Mouse (Mus musculus) naive thymus-derived CD4-positive, alpha-beta T cell, adult 5 months (primary cell): ENCODE results near the gene Cavin1. TPM values are rescaled to one million over a fixed set of nuclear protein-coding genes. Genes with fewer than 3 reads are reported as not detected.

Experiments used
- polyA plus RNA-seq: library from polyadenylated mRNA; unstranded; fragments of 100-300 nt; shearing (Covaris generic); gene quantifications from one replicate; pipeline ENCODE4 v1.2.1, GENCODE M21; 2017

Gene Cavin1
- polyA plus RNA-seq: not detected

DNA sequence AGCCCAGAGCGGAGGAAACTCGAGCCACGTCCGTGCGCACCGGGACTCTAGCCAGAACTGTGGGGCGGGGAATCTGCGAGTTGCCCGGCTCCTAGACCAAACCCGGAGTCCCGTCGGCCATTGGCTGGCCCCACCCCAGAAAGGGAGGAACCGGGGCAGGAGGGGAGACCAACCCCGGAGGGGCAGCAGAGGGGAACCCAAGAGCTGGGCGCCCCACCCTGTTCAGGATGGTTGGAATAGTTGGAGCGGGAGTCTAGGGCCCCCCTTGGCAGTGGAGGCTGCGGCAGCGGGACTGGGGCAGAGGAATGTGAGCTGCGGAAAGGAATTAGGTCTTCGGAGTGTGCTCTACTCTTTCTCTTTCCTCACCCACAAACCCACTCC, at the start of gene Cavin1:
TSS of gene Cavin1 (minus strand) at position 331 of the 381 bp plus-strand sequence.

DNA sequence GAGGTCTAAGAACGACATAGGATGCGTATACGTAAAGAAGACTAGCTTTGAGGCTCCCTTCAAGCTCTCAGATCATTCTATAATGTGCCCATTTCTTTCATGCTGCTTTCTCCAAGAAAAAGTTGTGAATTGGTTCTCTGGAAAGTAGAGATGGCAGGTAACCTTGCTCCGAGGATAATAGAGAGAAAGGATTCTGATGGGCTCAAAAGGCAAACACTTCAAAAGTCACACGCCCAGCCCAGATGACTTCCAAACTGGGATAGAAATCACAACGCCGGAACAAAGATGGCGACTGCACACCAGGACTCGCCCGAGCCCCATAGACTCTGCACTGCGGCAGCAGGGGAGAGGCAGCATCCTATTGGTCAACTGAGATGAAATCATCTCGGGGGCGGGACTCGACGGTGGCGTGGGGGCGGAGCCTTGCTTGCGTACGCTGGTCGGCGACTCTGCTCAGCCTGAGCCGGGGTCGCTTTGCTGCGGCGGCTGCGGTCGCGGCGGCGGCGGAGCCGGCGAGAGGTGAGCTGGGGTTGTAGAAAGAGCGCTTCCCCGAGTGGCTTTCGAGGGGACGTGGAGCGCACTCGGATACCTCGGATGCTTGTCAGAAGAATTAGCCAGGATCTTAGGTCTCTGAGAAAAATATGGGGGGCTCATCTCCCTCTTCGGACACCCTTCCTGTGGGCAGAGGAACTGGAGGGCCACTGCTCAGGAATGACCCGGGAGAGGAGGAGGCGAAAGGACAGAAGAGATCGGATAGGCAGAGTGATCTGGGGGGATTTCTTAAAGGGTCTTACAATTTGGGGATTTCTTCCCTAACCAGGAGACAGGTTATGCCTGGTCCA, 38.6 kb upstream of the Cavin1 start, which contains the start of gene Atp6v0a1:
TSS of gene Atp6v0a1 (plus strand) at position 407 of the 842 bp plus-strand sequence.

DNA sequence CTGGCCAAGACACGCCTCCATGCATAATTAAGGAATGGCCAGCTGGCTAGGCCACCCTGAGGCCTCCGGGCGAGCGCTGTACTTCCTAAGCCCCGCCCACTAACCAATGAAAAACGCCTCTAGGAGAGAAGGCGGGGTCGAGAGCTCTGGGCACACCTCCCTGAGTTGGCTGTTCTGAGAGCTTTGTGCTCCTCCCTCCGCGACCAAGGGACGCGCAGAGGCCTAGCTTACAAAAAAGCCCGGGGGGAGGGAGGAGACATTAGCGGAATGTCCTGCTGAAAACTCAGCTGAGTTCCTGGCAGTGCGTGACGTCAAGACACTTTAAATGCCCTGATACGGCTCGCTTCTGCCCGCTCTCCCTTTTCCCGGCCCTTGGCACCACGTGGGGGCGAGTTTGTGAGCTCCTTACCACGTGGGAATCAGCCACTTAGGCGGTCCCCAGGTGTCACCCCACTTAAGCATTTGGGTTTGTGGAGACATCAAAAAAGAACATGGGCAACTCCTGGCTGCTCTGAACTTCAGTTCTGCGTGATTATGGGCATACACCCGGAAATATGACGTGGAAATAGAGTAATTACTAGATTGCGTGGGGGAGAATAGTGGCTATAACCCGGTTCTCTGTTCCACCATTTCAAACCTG, 31.1 kb downstream of the Cavin1 start, which contains the start of gene Stat3:
TSS of gene Stat3 (minus strand) at position 29 of the 640 bp plus-strand sequence.

Other genes with a start within 250 kb of the Cavin1 start
- 28.8 TPM for gene Rab5c, start 232.7 kb downstream of the Cavin1 start, polyA plus RNA-seq
- 0.24 TPM for gene Kcnh4, start 210.9 kb downstream of the Cavin1 start, polyA plus RNA-seq
- not detected for gene Hcrt, start 208.0 kb downstream of the Cavin1 start, polyA plus RNA-seq
- gene Ghdc, start 199.9 kb downstream of the Cavin1 start, polyA plus RNA-seq: 3.2 TPM
- gene Stat5b, start 120.2 kb downstream of the Cavin1 start, polyA plus RNA-seq: 312 TPM
- 201 TPM for gene Stat5a, start 111.5 kb downstream of the Cavin1 start, polyA plus RNA-seq
- gene Stat3, start 31.3 kb downstream of the Cavin1 start, polyA plus RNA-seq: 361 TPM
- gene Atp6v0a1, start 38.6 kb upstream of the Cavin1 start, polyA plus RNA-seq: 0.91 TPM
- 11.6 TPM for gene Naglu, start 99.1 kb upstream of the Cavin1 start, polyA plus RNA-seq
- 0.44 TPM for gene Hsd17b1, start 107.5 kb upstream of the Cavin1 start, polyA plus RNA-seq
- gene Coasy, start 111.7 kb upstream of the Cavin1 start, polyA plus RNA-seq: 10.0 TPM
- gene Mlx, start 116.4 kb upstream of the Cavin1 start, polyA plus RNA-seq: 49.7 TPM
- 4.0 TPM for gene Psmc3ip, start 124.5 kb upstream of the Cavin1 start, polyA plus RNA-seq
- gene Retreg3, start 149.0 kb upstream of the Cavin1 start, polyA plus RNA-seq: 95.9 TPM
- 14.9 TPM for gene Tubg1, start 149.1 kb upstream of the Cavin1 start, polyA plus RNA-seq
- 0.37 TPM for gene Tubg2, start 185.0 kb upstream of the Cavin1 start, polyA plus RNA-seq
- gene Cntnap1, start 199.6 kb upstream of the Cavin1 start, polyA plus RNA-seq: not detected
- gene Plekhh3, start 200.5 kb upstream of the Cavin1 start, polyA plus RNA-seq: not detected
- not detected for gene Ccr10, start 204.6 kb upstream of the Cavin1 start, polyA plus RNA-seq